23 mouse cellular contexts compared by ENCODE assay signal in the genomic region with DNA sequence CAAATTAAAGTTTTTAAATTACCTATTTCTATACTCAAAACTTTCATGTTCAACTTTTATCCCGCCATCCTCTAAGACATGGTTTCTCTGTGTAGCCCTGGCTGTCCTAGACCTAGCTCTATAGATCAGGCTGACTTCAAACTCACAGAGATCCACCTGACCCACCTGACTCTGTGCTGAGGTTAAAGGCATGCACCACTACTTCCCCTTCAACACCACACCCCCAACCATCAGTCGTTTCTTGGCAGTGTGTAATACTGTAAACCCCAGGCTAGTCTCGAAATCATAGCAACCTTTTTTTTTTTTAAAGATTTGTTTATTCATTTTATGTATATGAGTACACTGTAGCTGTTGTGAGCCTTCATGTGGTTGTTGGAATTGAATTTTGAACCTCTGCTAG.
"Had no signal": no experiment of that assay in that cellular context is flagged by ENCODE, and none has a peak within 500 bp of the region (broad histone marks: within the 10 kb centered on the region; RNA-seq: fewer than 3 reads in every experiment).

No protein-coding gene starts in this region.

- H3K27me3 ChIP-seq: heart, embryonic 12.5 days; hindbrain, embryonic 12.5 days; intestine, embryonic 15.5 days; limb, embryonic 13.5 days; limb, embryonic 15.5 days; liver, embryonic 12.5 days had no signal

- H3K4me3 ChIP-seq: heart, embryonic 10.5 days; heart, embryonic 12.5 days; hindbrain, embryonic 10.5 days; hindbrain, embryonic 12.5 days; intestine, embryonic 15.5 days; limb, embryonic 13.5 days; limb, embryonic 15.5 days; liver, embryonic 12.5 days had no signal

- H3K36me3 ChIP-seq: heart, embryonic 10.5 days; heart, embryonic 12.5 days; hindbrain, embryonic 12.5 days; intestine, embryonic 15.5 days; limb, embryonic 15.5 days had no signal

- H3K9ac ChIP-seq: heart, embryonic 12.5 days; hindbrain, embryonic 12.5 days; hindbrain, embryonic 14.5 days; intestine, embryonic 15.5 days; limb, embryonic 13.5 days; limb, embryonic 15.5 days; liver, embryonic 12.5 days; liver, embryonic 14.5 days had no signal

- H3K4me2 ChIP-seq: heart, embryonic 12.5 days; hindbrain, embryonic 12.5 days; hindbrain, embryonic 14.5 days; intestine, embryonic 15.5 days; limb, embryonic 13.5 days; limb, embryonic 15.5 days; liver, embryonic 12.5 days had no signal

- DNase-seq: gastrocnemius, postnatal 14 days; heart, adult 18-20 months; heart, postnatal 14 days; heart, postnatal 36 days; kidney, adult 18-20 months; kidney, adult 8-10 months; kidney, postnatal 10 days; kidney, postnatal 36 days; layer of hippocampus, adult 9-11 months; layer of hippocampus, postnatal 36 days; left cerebral cortex, postnatal 4 days had no signal

- ATAC-seq: hindbrain, embryonic 16.5 days; inflammation-experienced regulatory T-cells, adult 6 months; intestine, embryonic 15.5 days; liver, embryonic 12.5 days had no signal

- H3K9me3 ChIP-seq: heart, embryonic 10.5 days; heart, embryonic 12.5 days; hindbrain, embryonic 10.5 days; hindbrain, embryonic 12.5 days; intestine, embryonic 15.5 days; limb, embryonic 13.5 days; limb, embryonic 15.5 days; liver, embryonic 12.5 days had no signal

- H3K27ac ChIP-seq: heart, embryonic 10.5 days; hindbrain, embryonic 10.5 days; hindbrain, embryonic 12.5 days; hindbrain, embryonic 14.5 days; intestine, embryonic 15.5 days; limb, embryonic 13.5 days; limb, embryonic 15.5 days; liver, embryonic 12.5 days; liver, embryonic 14.5 days had no signal

- H3K4me1 ChIP-seq: heart, embryonic 10.5 days; heart, embryonic 12.5 days; hindbrain, embryonic 10.5 days; hindbrain, embryonic 12.5 days; intestine, embryonic 15.5 days; limb, embryonic 13.5 days; limb, embryonic 15.5 days; liver, embryonic 12.5 days had no signal
